Mouse (Mus musculus) forebrain, embryonic 14.5 days (tissue): ENCODE measurements around the gene Ifih1. TPM values are rescaled to one million over a fixed set of nuclear protein-coding genes. Genes with fewer than 3 reads are reported as not detected.

Source experiments
- ATAC-seq: fragments of 200-750 bp; cut with Nextera tagmentation; 2 replicates; pipeline ENCODE4 v1.8.0; 2017; ENCODE audit warnings: mild to moderate bottlenecking, moderate library complexity
- DNase-seq: peaks from one replicate; pipeline ENCODE4 v3.0.0-alpha.2; 2015; ENCODE audit warnings: low spot score
- H3K27ac ChIP-seq: fragments of 300-500 bp; sonication (generic); 2 replicates; pipeline ENCODE4 v1.5.1; 2014; ENCODE audit warnings: low read depth, mild to moderate bottlenecking, control low read depth, low read length, moderate library complexity
- H3K27me3 ChIP-seq: fragments of 300-500 bp; sonication (generic); replicated peaks from 2 replicates; pipeline ENCODE4 v1.6.1; 2014; ENCODE audit warnings: low read length, control low read depth, mixed read lengths; ENCODE audit not compliant: control insufficient read depth, insufficient read depth
- H3K36me3 ChIP-seq: fragments of 300-500 bp; sonication (generic); 2 replicates; pipeline ENCODE4 v1.6.1; 2014; ENCODE audit warnings: low read length, control low read depth; ENCODE audit not compliant: control insufficient read depth, insufficient read depth
- H3K4me1 ChIP-seq: fragments of 300-500 bp; sonication (generic); 2 replicates; pipeline ENCODE4 v1.6.1; 2014; ENCODE audit warnings: antibody characterized with exemption, low read length, control low read depth; ENCODE audit not compliant: control insufficient read depth, insufficient read depth
- H3K4me2 ChIP-seq: fragments of 300-500 bp; sonication (generic); 2 replicates; pipeline ENCODE4 v1.6.1; 2014; ENCODE audit warnings: mild to moderate bottlenecking, control low read depth, low read length
- H3K4me3 ChIP-seq: fragments of 300-500 bp; sonication (generic); 2 replicates; pipeline ENCODE4 v1.5.1; 2014; ENCODE audit warnings: low read depth, low read length, control low read depth
- H3K9ac ChIP-seq: fragments of 300-500 bp; sonication (generic); 2 replicates; pipeline ENCODE4 v1.6.1; 2014; ENCODE audit warnings: mild to moderate bottlenecking, low read length, control low read depth, moderate library complexity
- H3K9me3 ChIP-seq: fragments of 300-500 bp; sonication (generic); replicated peaks from 2 replicates; pipeline ENCODE4 v1.6.1; 2016; ENCODE audit warnings: low read length, control low read depth, mixed read lengths; ENCODE audit not compliant: control insufficient read depth
- WGBS: fragments of 180-500 bp; shearing (Covaris S2); extraction: QIAGEN DNeasy Blood & Tissue Kit; methylation state at CpG from one replicate; pipeline ENCODE4 v1.1.7; 2014; 5-methylcytosine and 5-hydroxymethylcytosine counted together
- polyA plus RNA-seq: library from polyadenylated mRNA; unstranded; fragments of >200 nt; fragmentation: Nextera tagmentation; extraction: Ambion mirVana; gene quantifications from 2 replicates; pipeline ENCODE4 v1.2.1, GENCODE M21; 2014

Gene Ifih1
- polyA plus RNA-seq, 1 experiment from 2014 or later: 1.3 TPM

- 96% methylated on average over 9 of the region's 9 CpGs for WGBS
- no peaks in the 10 kb centered on the region for H3K27me3 ChIP-seq
- no peak for DNase-seq
- ATAC-seq: no peak
- no peak overlapping the region for H3K27ac ChIP-seq
- H3K9ac ChIP-seq: no peak overlapping the region
- no peaks in the 10 kb centered on the region for H3K36me3 ChIP-seq
- H3K4me3 ChIP-seq: no peak overlapping the region
- H3K4me1 ChIP-seq: no peaks in the 10 kb centered on the region
- H3K4me2 ChIP-seq: no peak overlapping the region
- no peaks in the 10 kb centered on the region; the same call in 1 of the 2 replicates for H3K9me3 ChIP-seq
Observed at GRCm38 (mm10) chr2:62556349-62556748, 89.7 kb downstream of the Ifih1 start.

- WGBS: 84% methylated on average over 3 of the region's 3 CpGs
- H3K36me3 ChIP-seq: no peaks in the 10 kb centered on the region
- no peak overlapping the region for H3K9ac ChIP-seq
- H3K4me1 ChIP-seq: no peaks in the 10 kb centered on the region
- H3K4me2 ChIP-seq: no peak overlapping the region
- H3K27me3 ChIP-seq: no peaks in the 10 kb centered on the region
- ATAC-seq: no peak
- DNase-seq: no peak
- no peak overlapping the region for H3K27ac ChIP-seq
- no peaks in the 10 kb centered on the region for H3K9me3 ChIP-seq
- no peak overlapping the region for H3K4me3 ChIP-seq
Observed at GRCm38 (mm10) chr2:62549659-62550058, 96.4 kb downstream of the Ifih1 start.

DNA sequence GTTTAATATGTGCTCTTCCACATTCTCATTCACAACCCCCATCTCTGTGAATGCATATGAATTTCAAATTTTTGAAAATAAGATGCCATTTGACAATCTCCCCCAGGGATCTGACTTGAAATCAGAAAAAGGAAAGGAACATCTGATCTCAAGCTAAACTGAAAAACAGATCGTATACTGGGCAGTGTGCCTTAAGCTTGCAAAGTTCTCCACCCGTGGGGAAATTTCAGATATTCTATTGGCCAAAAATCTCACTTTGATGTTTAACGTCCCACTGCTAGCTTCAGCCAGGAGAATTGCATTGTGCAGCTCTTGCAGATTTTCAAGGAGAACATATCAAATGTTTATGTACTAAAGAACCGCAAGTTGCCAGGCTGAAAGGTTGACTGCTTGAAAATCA lies 96.9 kb downstream of the Ifih1 start:
- DNase-seq: no peak
- 86% methylated on average over 4 of the region's 4 CpGs for WGBS
- Histone ChIP-seq H3K36me3 (no peaks in the 10 kb centered on the region), H3K27me3 (no peaks in the 10 kb centered on the region), H3K9ac (no peak overlapping the region), H3K27ac (no peak overlapping the region), H3K4me3 (no peak overlapping the region), H3K4me1 (no peaks in the 10 kb centered on the region), H3K4me2 (no peak overlapping the region), H3K9me3 (no peaks in the 10 kb centered on the region)
- ATAC-seq: no peak

DNA sequence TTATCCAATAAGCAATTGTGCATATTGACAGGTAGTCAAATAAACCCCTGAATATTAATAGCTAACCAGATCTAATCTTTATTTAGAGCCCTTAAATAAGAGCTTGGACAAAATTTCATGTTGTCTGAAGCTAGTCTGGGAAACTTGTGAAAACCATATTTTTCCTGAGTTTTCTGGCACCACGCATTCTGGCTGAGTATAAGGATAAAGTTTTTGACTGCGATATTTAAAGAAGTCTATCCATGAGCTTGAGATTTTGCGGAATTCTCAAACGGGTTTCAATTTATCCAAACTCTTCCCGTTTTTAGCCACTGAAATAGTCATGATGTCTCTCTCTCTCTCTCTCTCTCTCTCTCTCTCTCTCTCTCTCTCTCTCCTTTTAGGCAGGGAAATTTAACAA lies 98.0 kb downstream of the Ifih1 start:
- Histone ChIP-seq H3K27ac (no peak overlapping the region), H3K9me3 (no peaks in the 10 kb centered on the region), H3K27me3 (no peaks in the 10 kb centered on the region), H3K9ac (no peak overlapping the region), H3K4me1 (no peaks in the 10 kb centered on the region), H3K4me3 (no peak overlapping the region), H3K36me3 (no peaks in the 10 kb centered on the region), H3K4me2 (no peak overlapping the region)
- DNase-seq (no peak), ATAC-seq (no peak)
- 96% methylated on average over 5 of the region's 5 CpGs for WGBS

Other genes with a start within 250 kb of the Ifih1 start
- gene Dpp4, start 234.0 kb downstream of the Ifih1 start, polyA plus RNA-seq: 1.6 and 1.7 TPM in 2 replicates
- gene Gcg, start 162.6 kb downstream of the Ifih1 start, polyA plus RNA-seq: 2.7 and 3.0 TPM in 2 replicates
- 0.61 and 1.2 TPM in 2 replicates for gene Fap, start 72.2 kb downstream of the Ifih1 start, polyA plus RNA-seq
- 7.1 and 8.4 TPM in 2 replicates for gene Gca, start 18.0 kb upstream of the Ifih1 start, polyA plus RNA-seq